Mouse (Mus musculus) MEL (cell line): ENCODE results near the gene Tgfbrap1.

ENCODE experiments used
- CHD1 ChIP-seq: IDR thresholded peaks from 2 replicates; pipeline ENCODE4 v1.6.1; 2012; ENCODE audit warnings: low read depth, mild to moderate bottlenecking, inconsistent platforms, low read length, improper control_type of control experiment
- CTCF ChIP-seq, 3 experiments: IDR thresholded peaks in 2 of 3; conservative IDR thresholded peaks in 1 of 3; 2 replicates each; pipeline ENCODE4 v1.5.1; 2011 to 2012; ENCODE audit warnings: low read length in 3 of 3, low read depth in 2 of 3, mild to moderate bottlenecking in 2 of 3, improper control_type of control experiment in 1 of 3, inconsistent platforms in 1 of 3, mixed read lengths in 1 of 3, moderate library complexity in 1 of 3; ENCODE audit not compliant: control insufficient read depth in 1 of 3, insufficient read depth in 1 of 3, poor library complexity in 1 of 3, severe bottlenecking in 1 of 3
- E2F4 ChIP-seq: IDR thresholded peaks from 2 replicates; pipeline ENCODE4 v1.6.1; 2011; ENCODE audit warnings: low read depth, low read length, improper control_type of control experiment, borderline replicate concordance
- ELF1 ChIP-seq: IDR thresholded peaks from 2 replicates; pipeline ENCODE4 v1.6.1; 2014; ENCODE audit warnings: low read depth, mild to moderate bottlenecking, inconsistent platforms, low read length, improper control_type of control experiment, moderate library complexity
- MYB ChIP-seq: IDR thresholded peaks from 2 replicates; pipeline ENCODE4 v1.6.1; 2011; ENCODE audit warnings: mild to moderate bottlenecking, low read depth, low read length, improper control_type of control experiment
- MYC ChIP-seq: IDR thresholded peaks from 2 replicates; pipeline ENCODE4 v1.6.1; 2011; ENCODE audit warnings: low read depth, mild to moderate bottlenecking, low read length, improper control_type of control experiment, moderate library complexity
- NRF1 ChIP-seq: IDR thresholded peaks from 2 replicates; pipeline ENCODE4 v1.6.1; 2014; ENCODE audit warnings: low read depth, mild to moderate bottlenecking, inconsistent platforms, low read length, improper control_type of control experiment, moderate library complexity; ENCODE audit not compliant: poor library complexity, insufficient read depth, severe bottlenecking
- POLR2A ChIP-seq, 2 experiments: IDR thresholded peaks; 2 replicates each; pipeline ENCODE4 v1.6.1; 2011 to 2012; ENCODE audit warnings: low read length in 2 of 2, mild to moderate bottlenecking in 2 of 2, control low read depth in 1 of 2, improper control_type of control experiment in 1 of 2, low read depth in 1 of 2, moderate library complexity in 1 of 2; ENCODE audit not compliant: control insufficient read depth in 1 of 2, insufficient read depth in 1 of 2, poor library complexity in 1 of 2
- POLR2AphosphoS5 ChIP-seq: IDR thresholded peaks from 2 replicates; pipeline ENCODE4 v1.6.1; 2012; ENCODE audit warnings: low read depth, borderline replicate concordance, mild to moderate bottlenecking, inconsistent platforms, low read length, moderate library complexity, mixed read lengths
- SIN3A ChIP-seq: IDR thresholded peaks from 2 replicates; pipeline ENCODE4 v1.6.1; 2012; ENCODE audit warnings: low read length, improper control_type of control experiment, inconsistent platforms
- SMC3 ChIP-seq: IDR thresholded peaks from 2 replicates; pipeline ENCODE4 v1.6.1; 2011; ENCODE audit warnings: low read depth, low read length, improper control_type of control experiment
- TBP ChIP-seq: IDR thresholded peaks from 2 replicates; pipeline ENCODE4 v1.8.0; 2011; ENCODE audit warnings: low read depth, low read length, improper control_type of control experiment
- UBTF ChIP-seq: IDR thresholded peaks from 2 replicates; pipeline ENCODE4 v1.6.1; 2012; ENCODE audit warnings: low read depth, mild to moderate bottlenecking, inconsistent platforms, low read length, improper control_type of control experiment, moderate library complexity, borderline replicate concordance; ENCODE audit not compliant: insufficient read depth
- USF1 ChIP-seq: IDR thresholded peaks from 2 replicates; pipeline ENCODE4 v1.6.1; 2014; ENCODE audit warnings: low read depth, mild to moderate bottlenecking, inconsistent platforms, low read length, improper control_type of control experiment, moderate library complexity

DNA sequence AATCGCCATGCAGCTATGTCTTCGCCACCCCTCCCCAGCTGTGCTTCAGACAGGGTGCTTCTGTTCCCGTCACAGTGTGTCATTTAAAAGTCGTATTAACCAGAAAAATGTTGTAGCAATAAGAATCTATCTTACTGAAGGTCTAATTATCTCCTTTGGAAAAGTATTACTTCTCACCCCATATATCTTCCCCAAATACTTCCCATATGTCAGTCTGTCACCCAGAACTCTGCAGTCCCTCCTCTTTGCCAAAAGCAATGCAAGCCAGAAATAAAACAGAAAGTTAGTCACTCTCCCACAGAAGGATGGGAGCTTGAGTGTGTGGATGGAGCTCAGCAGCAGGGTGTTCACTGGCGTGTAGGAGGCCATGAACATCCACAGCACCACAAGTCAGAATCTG lies 38.9 kb upstream of the Tgfbrap1 start:
- no peak for TF ChIP-seq SIN3A
- no peak for TF ChIP-seq POLR2AphosphoS5
- no peak for TF ChIP-seq ELF1
- TF ChIP-seq MYB: no peak
- no peak for TF ChIP-seq CHD1
- TF ChIP-seq CTCF (IDR thresholded peaks at IDR 0.05 in 2 of 3, conservative IDR thresholded peaks at IDR 0.05 in 1 of 3; ENCODE audit: control insufficient read depth in 1 of 3, insufficient read depth in 1 of 3, low read depth in 2 of 3, low read length in 3 of 3, poor library complexity in 1 of 3, severe bottlenecking in 1 of 3): no peak
- TF ChIP-seq TBP: no peak
- no peak for TF ChIP-seq MYC
- TF ChIP-seq UBTF: no peak
- TF ChIP-seq USF1: no peak
- TF ChIP-seq POLR2A (IDR thresholded peaks at IDR 0.05; ENCODE audit: control insufficient read depth in 1 of 2, insufficient read depth in 1 of 2, low read depth in 1 of 2, low read length in 2 of 2, poor library complexity in 1 of 2): no peak
- TF ChIP-seq NRF1: no peak
- TF ChIP-seq E2F4: no peak
- no peak for TF ChIP-seq SMC3
